Mouse (Mus musculus): ENCODE measurements at regions not wholly inside any gene's neighbourhood (a gene's known extent, or its start where the extent isn't known, plus 50 kb on each side); places are given as distances from the start of the nearest gene placed in this dataset.

DNA sequence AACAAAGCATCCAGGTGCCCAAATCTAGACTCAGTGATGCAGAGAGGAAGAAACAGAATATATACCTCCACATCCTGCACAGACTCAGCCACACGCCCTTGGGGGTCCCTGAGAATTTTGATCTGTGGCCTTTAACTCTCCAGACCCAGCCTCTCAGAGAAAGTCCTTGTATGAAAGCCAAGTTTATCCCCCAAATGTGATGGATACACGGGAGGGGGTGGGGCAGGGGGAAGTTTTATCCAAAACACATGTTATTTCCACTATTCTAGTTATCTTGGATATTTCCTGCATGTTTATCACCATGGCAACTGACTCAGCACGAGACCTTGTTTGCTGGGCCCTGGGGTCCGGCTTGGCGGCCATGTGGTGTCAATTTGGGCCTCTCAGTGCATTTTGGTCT is 57.8 kb upstream of the Cdon start:
- Histone ChIP-seq H3K9ac (replicated peaks) (no peak overlapping the region), H3K4me3 (ENCODE audit: insufficient read depth in 1 of 2, low read depth in 2 of 2, low read length in 2 of 2) (no peak overlapping the region), H3K9me3 (ENCODE audit: control insufficient read depth, low read length) (no peaks in the 10 kb centered on the region), H3K36me3 (replicated peaks; ENCODE audit: control insufficient read depth, insufficient read depth, low read depth) (no peaks in the 10 kb centered on the region), H3K4me2 (ENCODE audit: low read depth) (no peak overlapping the region), H3K27ac (no peak overlapping the region), H3K27me3 (ENCODE audit: control insufficient read depth, insufficient read depth, low read length) (no peaks in the 10 kb centered on the region), H3K4me1 (replicated peaks; ENCODE audit: control insufficient read depth in 2 of 2, insufficient read depth in 2 of 2, low read length in 1 of 2) (no peaks in the 10 kb centered on the region; a peak in 1 of 4 replicates)
- WGBS (ENCODE audit: insufficient replicate concordance), result 46% methylated on average over 5 of the region's 5 CpGs
- TF ChIP-seq EP300 (IDR thresholded peaks at IDR 0.05; ENCODE audit: low read depth) (no peak), CTCF (IDR thresholded peaks at IDR 0.05; ENCODE audit: low read depth) (no peak)
- DNase-seq (ENCODE audit: low read depth in 3 of 3, low spot score in 3 of 3) (no peak), ATAC-seq (ENCODE audit: insufficient read depth) (no peak)

DNA sequence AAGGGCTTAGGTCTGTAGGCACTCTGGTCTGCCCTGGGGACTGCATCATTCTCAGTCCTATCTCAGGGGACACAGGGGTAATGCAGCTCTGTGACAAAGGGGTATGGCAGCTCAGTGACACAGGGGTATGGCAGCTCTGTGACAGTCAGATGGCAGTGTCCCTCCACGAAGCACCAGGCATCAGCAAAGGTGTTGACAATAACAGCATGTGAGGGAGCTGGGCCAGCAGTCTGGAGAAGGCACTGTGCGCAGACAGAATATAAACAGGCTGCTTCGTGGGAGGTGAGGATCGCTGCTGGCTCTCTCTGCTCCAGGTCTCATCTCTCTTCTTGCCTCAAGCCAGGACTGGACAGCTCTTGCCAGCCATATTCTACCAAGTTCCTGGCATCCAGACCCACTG is 57.0 kb upstream of the Cdon start:
- H3K27me3 ChIP-seq (ENCODE audit: control insufficient read depth, insufficient read depth, low read length), result no peaks in the 10 kb centered on the region
- H3K4me3 ChIP-seq (ENCODE audit: insufficient read depth in 1 of 2, low read depth in 2 of 2, low read length in 2 of 2), result no peak overlapping the region
- no peaks in the 10 kb centered on the region for H3K9me3 ChIP-seq (ENCODE audit: control insufficient read depth, low read length)
- H3K9ac ChIP-seq (replicated peaks), result no peak overlapping the region
- TF ChIP-seq EP300 (IDR thresholded peaks at IDR 0.05; ENCODE audit: low read depth) (no peak), CTCF (IDR thresholded peaks at IDR 0.05; ENCODE audit: low read depth) (no peak)
- 52% methylated on average over 4 of the region's 4 CpGs for WGBS (ENCODE audit: insufficient replicate concordance)
- H3K36me3 ChIP-seq (replicated peaks; ENCODE audit: control insufficient read depth, insufficient read depth, low read depth), result no peaks in the 10 kb centered on the region
- DNase-seq (ENCODE audit: low read depth in 3 of 3, low spot score in 3 of 3) (no peak), ATAC-seq (ENCODE audit: insufficient read depth) (no peak)
- no peak overlapping the region for H3K4me2 ChIP-seq (ENCODE audit: low read depth)
- no peaks in the 10 kb centered on the region; a peak in 1 of 4 replicates for H3K4me1 ChIP-seq (replicated peaks; ENCODE audit: control insufficient read depth in 2 of 2, insufficient read depth in 2 of 2, low read length in 1 of 2)
- H3K27ac ChIP-seq, result no peak overlapping the region

- H3K9me3 ChIP-seq (ENCODE audit: control insufficient read depth, low read length), result no peaks in the 10 kb centered on the region
- no peaks in the 10 kb centered on the region for H3K27me3 ChIP-seq (ENCODE audit: control insufficient read depth, insufficient read depth, low read length)
- H3K36me3 ChIP-seq (replicated peaks; ENCODE audit: control insufficient read depth, insufficient read depth, low read depth), result no peaks in the 10 kb centered on the region
- no peaks in the 10 kb centered on the region; a peak in 1 of 4 replicates for H3K4me1 ChIP-seq (replicated peaks; ENCODE audit: control insufficient read depth in 2 of 2, insufficient read depth in 2 of 2, low read length in 1 of 2)
- no peak for DNase-seq (ENCODE audit: low read depth in 3 of 3, low spot score in 3 of 3)
- H3K9ac ChIP-seq (replicated peaks), result no peak overlapping the region
- H3K4me2 ChIP-seq (ENCODE audit: low read depth), result no peak overlapping the region
- WGBS (ENCODE audit: insufficient replicate concordance), result 75% methylated on average over 5 of the region's 5 CpGs
- no peak overlapping the region for H3K4me3 ChIP-seq (ENCODE audit: insufficient read depth in 1 of 2, low read depth in 2 of 2, low read length in 2 of 2)
- TF ChIP-seq CTCF (IDR thresholded peaks at IDR 0.05; ENCODE audit: low read depth) (no peak), EP300 (IDR thresholded peaks at IDR 0.05; ENCODE audit: low read depth) (no peak)
- no peak for ATAC-seq (ENCODE audit: insufficient read depth)
- H3K27ac ChIP-seq, result no peak overlapping the region
Observed at GRCm38 (mm10) chr9:35365975-35366374, 55.0 kb upstream of the Cdon start.

DNA sequence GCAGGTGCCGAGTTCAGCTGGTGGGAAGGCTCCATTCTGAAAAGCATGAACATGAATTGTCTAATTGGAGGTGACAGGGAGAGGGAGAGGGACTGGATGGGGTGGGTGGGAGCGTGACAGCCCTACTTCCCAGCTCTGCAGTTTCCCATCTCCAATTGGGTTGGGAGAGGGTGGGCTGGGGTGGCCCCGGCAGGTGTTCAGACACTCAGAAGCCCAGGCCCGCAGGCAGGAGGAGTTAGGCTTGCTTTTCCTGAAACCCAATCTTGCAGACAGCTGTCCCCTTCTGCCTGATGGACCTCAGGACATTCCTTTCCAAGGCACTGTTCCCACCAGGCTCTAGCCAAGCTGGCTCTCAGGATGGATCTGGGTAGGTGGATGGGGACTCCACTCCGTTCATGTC is 51.9 kb upstream of the Cdon start:
- H3K36me3 ChIP-seq (replicated peaks; ENCODE audit: control insufficient read depth, insufficient read depth, low read depth), result no peaks in the 10 kb centered on the region
- H3K4me1 ChIP-seq (replicated peaks; ENCODE audit: control insufficient read depth in 2 of 2, insufficient read depth in 2 of 2, low read length in 1 of 2), result no peaks in the 10 kb centered on the region
- TF ChIP-seq EP300 (IDR thresholded peaks at IDR 0.05; ENCODE audit: low read depth), result no peak
- TF ChIP-seq CTCF (IDR thresholded peaks at IDR 0.05; ENCODE audit: low read depth), result no peak
- no peaks in the 10 kb centered on the region for H3K27me3 ChIP-seq (ENCODE audit: control insufficient read depth, insufficient read depth, low read length)
- no peak for ATAC-seq (ENCODE audit: insufficient read depth)
- no peak overlapping the region for H3K27ac ChIP-seq
- H3K9me3 ChIP-seq (ENCODE audit: control insufficient read depth, low read length), result no peaks in the 10 kb centered on the region
- no peak for DNase-seq (ENCODE audit: low read depth in 3 of 3, low spot score in 3 of 3)
- H3K4me2 ChIP-seq (ENCODE audit: low read depth), result no peak overlapping the region
- H3K4me3 ChIP-seq (ENCODE audit: insufficient read depth in 1 of 2, low read depth in 2 of 2, low read length in 2 of 2), result no peak overlapping the region
- WGBS (ENCODE audit: insufficient replicate concordance), result 39% methylated on average over 5 of the region's 5 CpGs
- no peak overlapping the region for H3K9ac ChIP-seq (replicated peaks)

DNA sequence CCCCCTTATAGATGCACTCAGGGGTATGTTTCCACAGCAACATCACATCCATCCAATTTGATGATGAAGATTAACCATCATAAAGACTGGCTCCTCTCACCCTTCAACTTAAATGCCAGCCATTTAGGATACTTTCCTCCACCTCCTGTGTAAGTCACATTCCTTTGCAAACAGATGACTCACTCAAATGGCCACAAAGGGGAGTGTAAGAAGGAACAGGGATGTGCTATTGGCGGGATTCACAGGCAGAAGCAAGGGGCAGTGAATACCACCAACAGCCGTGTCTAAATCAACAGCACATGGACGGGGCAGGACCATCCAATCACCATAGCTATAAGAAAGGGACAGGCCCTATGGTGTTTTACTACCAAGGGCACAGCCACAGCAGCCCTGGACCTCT is 50.9 kb upstream of the Cdon start:
- DNase-seq (ENCODE audit: low read depth in 3 of 3, low spot score in 3 of 3), result no peak
- Histone ChIP-seq H3K36me3 (replicated peaks; ENCODE audit: control insufficient read depth, insufficient read depth, low read depth) (no peaks in the 10 kb centered on the region), H3K4me2 (ENCODE audit: low read depth) (no peak overlapping the region), H3K27me3 (ENCODE audit: control insufficient read depth, insufficient read depth, low read length) (no peaks in the 10 kb centered on the region), H3K27ac (no peak overlapping the region), H3K4me3 (ENCODE audit: insufficient read depth in 1 of 2, low read depth in 2 of 2, low read length in 2 of 2) (no peak overlapping the region), H3K9me3 (ENCODE audit: control insufficient read depth, low read length) (no peaks in the 10 kb centered on the region), H3K9ac (replicated peaks) (no peak overlapping the region), H3K4me1 (replicated peaks; ENCODE audit: control insufficient read depth in 2 of 2, insufficient read depth in 2 of 2, low read length in 1 of 2) (no peaks in the 10 kb centered on the region)
- 48% methylated on average over 3 of the region's 3 CpGs for WGBS (ENCODE audit: insufficient replicate concordance)
- TF ChIP-seq CTCF (IDR thresholded peaks at IDR 0.05; ENCODE audit: low read depth) (no peak), EP300 (IDR thresholded peaks at IDR 0.05; ENCODE audit: low read depth) (no peak)
- ATAC-seq (ENCODE audit: insufficient read depth), result no peak

All from liver, embryonic 14.5 days (tissue).